Mouse (Mus musculus) heart, adult 11 months (tissue): ENCODE data around the gene Ppfia2.

Experiments used
- DNase-seq: peaks from one replicate; pipeline ENCODE4 v3.0.0; 2022

Gene Ppfia2

DNA sequence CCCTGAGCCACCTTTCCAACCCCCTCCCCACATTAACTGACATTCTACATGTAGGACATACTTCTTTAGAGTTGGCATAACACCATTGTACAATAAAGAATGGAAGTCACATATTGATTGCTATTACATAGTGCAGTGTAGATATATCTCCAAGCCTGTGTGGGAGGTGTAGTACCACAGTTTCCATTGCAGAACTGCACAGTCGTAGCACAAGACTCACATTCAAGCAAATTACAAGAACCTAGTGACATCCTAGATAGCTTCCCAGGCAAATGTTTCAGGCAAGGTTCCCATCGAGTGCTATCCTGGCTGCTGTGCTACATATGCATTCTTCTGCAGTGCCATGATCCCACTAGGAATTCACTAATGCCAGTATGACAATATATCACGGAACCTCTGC, 200.0 kb downstream of the Ppfia2 start:
- DNase-seq, result no peak

- no peak for DNase-seq
Measured at GRCm38 (mm10) chr10:106681395-106681794, 211.3 kb downstream of the Ppfia2 start.

DNA sequence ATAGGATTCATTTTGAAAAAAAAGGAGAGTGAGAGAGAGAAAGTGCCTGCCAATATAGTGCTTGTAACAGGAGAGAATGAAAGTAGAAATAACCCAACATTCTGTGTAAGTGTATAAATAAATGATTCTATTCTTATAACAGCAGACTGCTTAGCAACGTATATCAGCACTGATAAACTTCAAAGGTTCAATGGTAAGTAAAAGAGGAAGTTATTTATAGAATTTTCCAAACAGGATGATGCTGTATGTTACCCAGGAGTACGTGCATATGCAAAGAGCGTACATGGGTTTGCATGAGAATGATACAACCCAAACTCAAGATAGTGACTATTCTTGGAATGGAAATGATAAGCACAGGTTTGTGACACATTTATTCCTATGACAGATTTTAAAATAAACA, 215.4 kb downstream of the Ppfia2 start:
- DNase-seq, result no peak

GRCm38 (mm10) chr10:106719936-106720335, 249.8 kb downstream of the Ppfia2 start:
- DNase-seq, result no peak

- DNase-seq, result no peak
Measured at GRCm38 (mm10) chr10:106732265-106732664, 262.1 kb downstream of the Ppfia2 start.

DNA sequence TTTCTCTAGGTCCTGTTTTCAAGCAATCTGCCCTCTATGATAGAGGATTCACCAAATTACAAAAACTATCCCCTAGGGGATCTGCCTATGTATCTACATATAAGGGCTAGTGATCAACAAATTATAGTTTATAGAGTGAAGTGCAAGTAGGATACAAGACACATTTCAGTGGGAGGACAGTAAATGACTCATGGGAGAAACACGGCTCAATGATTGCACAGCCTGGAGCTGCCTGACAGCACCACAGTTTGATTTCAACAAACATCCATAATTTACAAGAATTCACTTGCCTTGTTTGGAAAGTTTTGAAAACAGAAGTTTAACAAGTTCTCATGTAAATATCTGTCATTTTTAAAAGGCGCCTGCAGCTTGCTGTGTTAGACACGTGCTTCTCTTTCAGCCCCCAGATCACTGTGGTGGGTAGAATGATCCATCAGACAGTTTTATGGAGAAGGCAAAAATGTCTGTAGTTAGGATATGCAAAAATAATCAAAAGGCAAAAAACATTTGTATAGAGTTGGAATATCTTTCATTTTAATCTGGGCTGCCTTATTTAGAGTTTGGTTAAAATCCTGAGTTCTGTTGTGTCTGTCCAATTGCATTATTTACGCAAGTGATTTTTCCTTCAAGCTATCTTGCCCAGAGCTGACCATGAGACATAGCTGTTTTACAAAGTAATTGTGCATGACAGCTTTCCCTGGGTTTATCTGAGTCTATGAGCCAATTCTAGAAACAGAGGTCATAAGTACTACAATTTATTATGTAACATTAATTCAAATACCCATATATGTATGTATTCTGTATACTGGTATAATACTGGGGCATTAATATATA, 266.3 kb downstream of the Ppfia2 start:
- DNase-seq, result no peak

DNA sequence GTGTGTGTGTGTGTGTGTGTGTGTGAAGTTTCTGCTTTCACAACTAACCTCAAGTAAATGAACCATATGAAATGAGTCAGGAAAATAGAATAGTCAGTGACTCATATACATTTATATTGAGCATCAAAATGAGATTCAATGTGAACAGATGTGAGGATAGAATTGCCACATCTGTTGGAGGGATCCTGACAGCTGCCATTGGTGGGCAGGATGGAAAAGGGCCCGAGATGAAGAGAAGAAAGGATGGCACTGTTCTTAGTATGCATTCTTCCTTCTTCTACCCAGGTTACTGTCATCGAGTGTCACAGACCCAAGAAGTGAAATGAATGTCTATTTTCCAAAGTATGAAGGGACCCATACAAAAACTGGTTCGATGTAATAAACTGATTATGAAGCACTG, 268.1 kb downstream of the Ppfia2 start:
- no peak for DNase-seq

GRCm38 (mm10) chr10:106744966-106745365, 274.8 kb downstream of the Ppfia2 start:
- DNase-seq, result no peak

- DNase-seq, result no peak
Measured at GRCm38 (mm10) chr10:106761061-106761460, 290.9 kb downstream of the Ppfia2 start.

DNA sequence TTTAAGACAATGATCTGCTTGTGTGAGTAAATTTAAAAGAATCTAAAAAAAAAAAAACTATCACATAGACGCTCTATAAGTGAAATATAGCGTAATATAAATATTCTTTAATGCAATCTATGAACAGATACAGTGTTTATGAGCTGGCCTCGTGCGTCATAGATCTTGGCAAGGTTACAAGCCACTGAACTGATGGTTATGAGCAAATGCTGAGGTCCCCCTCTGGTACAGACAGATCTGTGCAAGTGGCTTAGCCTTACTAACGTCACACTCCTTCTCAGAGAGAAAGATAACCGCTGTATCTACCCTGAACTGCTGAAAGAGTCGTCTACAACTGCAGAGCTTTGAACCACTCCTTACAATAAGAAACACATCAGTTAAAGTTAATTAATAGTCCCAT, 293.6 kb downstream of the Ppfia2 start:
- DNase-seq, result no peak

DNA sequence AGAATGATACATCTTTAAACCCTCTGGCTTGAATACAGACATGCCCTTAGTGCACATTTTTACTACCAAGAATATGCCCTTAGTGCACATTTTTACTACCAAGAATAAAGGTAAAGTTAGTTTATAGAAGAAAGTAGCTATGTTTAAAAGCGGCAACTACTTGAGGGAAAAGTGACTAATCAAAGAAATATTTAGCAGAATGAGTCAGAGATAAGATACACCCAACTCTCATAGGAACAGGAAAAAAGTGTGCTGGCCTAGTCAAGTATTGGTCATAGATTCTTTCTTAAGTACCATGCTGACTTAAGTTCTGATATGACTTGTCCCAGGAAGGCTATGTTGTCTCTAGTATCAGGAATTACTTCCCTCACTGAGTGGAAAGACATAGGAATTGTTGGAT, 305.4 kb downstream of the Ppfia2 start:
- no peak for DNase-seq

DNA sequence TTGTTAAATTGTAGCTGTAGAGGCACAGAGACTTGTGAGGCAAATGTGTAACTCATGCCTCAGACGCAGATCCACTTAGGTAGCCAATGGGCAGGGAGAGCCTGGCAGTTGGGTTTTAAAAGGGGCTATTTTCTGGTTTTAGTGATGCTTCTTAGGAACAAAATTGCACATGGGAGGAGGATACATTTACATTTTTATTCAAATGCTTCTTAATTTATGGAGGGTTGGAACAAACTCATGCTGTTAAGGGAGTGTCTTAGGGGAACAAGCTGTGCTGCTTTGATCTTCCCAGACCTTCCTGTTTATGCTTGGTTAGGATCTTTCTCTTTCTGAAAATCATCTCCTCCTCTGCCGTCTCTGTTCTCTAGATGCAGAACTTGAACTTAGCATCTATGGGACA, 345.3 kb downstream of the Ppfia2 start:
- no peak for DNase-seq

GRCm38 (mm10) chr10:106818381-106818780, 348.2 kb downstream of the Ppfia2 start:
- DNase-seq, result no peak

- no peak for DNase-seq
Measured at GRCm38 (mm10) chr10:106824215-106824614, 354.1 kb downstream of the Ppfia2 start.

DNA sequence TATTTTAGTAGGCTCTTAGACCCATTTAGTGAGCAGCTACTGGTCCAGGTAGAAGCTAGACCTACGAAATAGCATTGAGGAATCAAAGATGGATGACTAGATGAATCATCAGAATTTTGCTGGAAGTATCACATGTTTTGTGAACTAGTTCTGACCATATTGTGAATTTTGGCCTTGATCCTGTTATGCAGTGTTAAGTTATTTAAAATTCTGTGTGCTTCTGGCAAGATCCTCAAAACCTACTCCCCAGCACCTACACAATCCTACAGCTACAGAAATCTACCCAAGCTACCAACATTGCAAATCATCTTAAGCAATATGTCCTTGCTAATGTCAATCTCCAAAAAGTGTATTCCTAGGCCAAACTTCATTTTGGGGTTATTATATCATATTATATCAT, 368.3 kb downstream of the Ppfia2 start:
- no peak for DNase-seq

DNA sequence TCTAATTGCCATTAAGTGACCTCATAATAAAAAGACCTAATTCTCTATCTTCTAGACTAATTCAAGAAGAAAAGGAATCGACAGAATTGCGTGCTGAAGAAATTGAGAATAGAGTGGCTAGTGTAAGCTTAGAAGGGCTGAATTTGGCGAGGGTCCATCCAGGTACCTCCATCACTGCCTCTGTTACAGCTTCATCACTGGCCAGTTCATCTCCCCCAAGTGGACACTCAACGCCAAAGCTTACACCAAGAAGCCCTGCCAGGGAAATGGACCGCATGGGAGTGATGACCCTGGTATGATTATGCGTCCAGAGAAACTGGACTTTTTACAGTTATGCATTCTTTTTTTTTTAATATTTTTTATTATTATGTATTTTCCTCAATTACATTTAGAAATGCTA, 388.0 kb downstream of the Ppfia2 start:
- no peak for DNase-seq

- DNase-seq, result no peak
Measured at GRCm38 (mm10) chr10:106870233-106870632, 400.1 kb downstream of the Ppfia2 start.

DNA sequence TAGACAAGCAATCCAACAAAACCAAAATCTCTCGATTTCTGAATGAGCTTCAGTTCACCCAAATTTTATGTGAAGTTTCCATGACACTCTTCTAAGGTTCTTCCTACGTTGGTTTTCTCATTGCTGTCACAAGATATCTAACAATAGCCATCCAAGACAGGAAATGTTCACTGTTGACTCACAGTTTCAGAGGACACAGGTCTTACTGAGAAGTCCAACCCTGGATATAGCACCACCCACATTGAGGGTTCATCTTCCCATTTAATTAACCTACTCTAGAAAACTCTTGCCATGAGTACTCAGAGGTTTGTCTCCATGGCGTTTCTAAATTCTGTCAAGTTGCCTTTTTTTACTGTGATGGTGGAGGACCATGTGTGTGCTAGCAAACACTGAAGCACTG, 401.7 kb downstream of the Ppfia2 start:
- DNase-seq, result no peak

DNA sequence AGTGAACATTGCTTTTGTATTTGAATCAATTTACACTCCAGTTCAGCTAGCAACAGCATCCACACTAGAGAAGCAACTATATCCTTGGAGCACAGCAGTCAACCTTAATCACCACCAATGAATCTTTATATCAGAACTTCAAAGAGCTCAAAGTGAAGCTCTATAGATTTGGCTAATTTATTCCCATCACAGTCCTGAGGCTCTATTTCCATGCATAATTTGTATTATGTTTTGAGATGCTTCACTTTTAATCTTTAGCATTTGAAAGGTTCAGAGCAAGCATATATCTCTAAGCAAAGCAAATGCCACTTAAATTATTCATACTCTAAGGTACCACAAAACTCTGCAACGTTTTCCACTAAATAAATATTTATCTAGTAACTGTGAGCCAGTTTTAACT, 402.6 kb downstream of the Ppfia2 start:
- no peak for DNase-seq

- no peak for DNase-seq
Measured at GRCm38 (mm10) chr10:106881330-106881729, 411.2 kb downstream of the Ppfia2 start.

GRCm38 (mm10) chr10:106896351-106896750, 426.2 kb downstream of the Ppfia2 start:
- no peak for DNase-seq

DNA sequence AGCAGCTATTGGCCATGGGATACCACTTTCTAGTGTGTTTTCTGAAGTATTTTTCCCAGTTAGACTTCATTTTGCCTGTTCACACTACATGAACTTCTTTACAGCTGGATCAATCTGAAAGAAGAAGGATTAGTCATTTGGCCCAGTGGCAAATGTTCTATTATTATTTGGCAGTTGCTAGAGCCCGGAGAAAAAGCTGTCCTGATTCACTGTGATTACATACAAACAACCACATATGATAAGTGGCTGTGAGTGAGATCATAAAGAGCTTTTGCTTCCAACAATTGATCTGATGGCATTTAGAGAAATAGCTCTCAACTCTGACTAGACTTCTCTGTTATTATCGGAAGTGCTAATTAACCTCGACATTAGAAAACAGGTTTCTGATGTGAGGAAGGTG, 440.0 kb downstream of the Ppfia2 start:
- no peak for DNase-seq

DNA sequence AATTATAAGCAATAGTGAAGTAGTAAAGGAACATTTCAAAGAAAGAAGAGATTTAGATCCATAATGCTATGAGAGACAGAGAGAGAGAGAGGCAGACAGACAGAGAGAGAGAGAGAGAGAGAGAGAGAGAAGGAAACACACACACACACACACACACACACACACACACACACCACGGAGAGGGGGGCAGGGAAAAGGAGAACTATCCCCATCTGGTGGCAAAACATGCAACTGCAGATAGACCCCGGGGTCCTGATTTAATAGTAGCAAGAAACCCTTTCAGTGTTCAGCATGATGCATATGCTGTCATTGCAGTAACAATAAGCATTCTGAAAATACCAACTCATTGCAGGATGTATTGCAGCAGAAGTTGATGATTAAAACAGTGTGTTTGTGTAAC, 442.9 kb downstream of the Ppfia2 start:
- DNase-seq, result no peak

DNA sequence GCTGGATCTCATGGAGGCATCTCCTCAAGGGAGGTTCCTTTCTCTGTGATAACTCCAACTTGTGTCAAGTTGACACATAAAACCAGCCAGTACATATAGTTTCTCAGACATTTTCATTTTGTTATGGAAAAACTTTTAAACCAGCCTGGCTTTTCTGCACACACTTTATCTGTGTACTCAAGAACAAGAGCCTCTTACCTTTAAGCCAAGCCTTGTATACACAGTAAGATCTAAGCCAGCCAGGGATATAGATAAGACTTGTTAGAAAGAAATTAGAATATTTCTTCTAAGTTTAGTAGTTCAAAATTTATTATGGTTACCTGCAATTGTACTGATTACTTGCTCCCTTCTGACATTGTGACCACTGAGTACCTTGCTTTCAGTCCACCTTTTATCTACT, 444.1 kb downstream of the Ppfia2 start:
- DNase-seq, result no peak

DNA sequence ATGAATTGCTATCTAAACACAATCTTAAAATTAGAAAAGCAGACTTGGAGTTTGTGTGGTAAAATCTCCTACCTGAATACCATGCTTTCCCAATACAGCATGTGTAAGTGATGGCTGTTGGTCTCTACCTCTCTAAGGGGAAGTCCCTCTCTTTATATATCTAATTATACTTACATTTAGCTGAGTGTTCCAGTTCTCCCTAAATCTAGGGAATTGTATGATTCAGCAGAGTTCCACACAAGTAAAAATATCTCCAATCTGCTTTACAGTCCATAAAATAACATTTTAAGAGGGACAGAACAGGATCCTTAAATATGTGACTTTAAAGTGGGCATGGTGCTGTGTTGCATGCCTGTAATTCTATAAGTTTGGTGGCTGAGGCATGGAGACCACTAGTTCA, 444.7 kb downstream of the Ppfia2 start:
- no peak for DNase-seq
